Mouse (Mus musculus) liver, embryonic 13.5 days (tissue): ENCODE measurements around the gene Hdac5. TPM values are rescaled to one million over a fixed set of nuclear protein-coding genes. Genes with fewer than 3 reads are reported as not detected.

Experiments used
- ATAC-seq: fragments of 200-750 bp; cut with Nextera tagmentation; 2 replicates; pipeline ENCODE4 v1.8.0; 2017; ENCODE audit warnings: low read depth, mild to moderate bottlenecking, moderate number of reproducible peaks, moderate library complexity
- DNase-seq: peaks from one replicate; pipeline ENCODE4 v3.0.0; 2022
- H3K27ac ChIP-seq: fragments of 300-500 bp; sonication (generic); 2 replicates; pipeline ENCODE4 v1.5.1; 2015; ENCODE audit warnings: moderate library complexity, mild to moderate bottlenecking, inconsistent platforms
- H3K27me3 ChIP-seq: fragments of 300-500 bp; sonication (generic); 2 replicates; pipeline ENCODE4 v1.6.1; 2015; ENCODE audit warnings: mild to moderate bottlenecking, inconsistent platforms
- H3K36me3 ChIP-seq: fragments of 300-500 bp; sonication (generic); 2 replicates; pipeline ENCODE4 v1.6.1; 2015; ENCODE audit warnings: mild to moderate bottlenecking, inconsistent platforms
- H3K4me1 ChIP-seq: fragments of 300-500 bp; sonication (generic); replicated peaks from 2 replicates; pipeline ENCODE4 v1.6.1; 2015; ENCODE audit warnings: inconsistent platforms
- H3K4me2 ChIP-seq: fragments of 300-500 bp; sonication (generic); 2 replicates; pipeline ENCODE4 v1.6.1; 2015; ENCODE audit warnings: inconsistent platforms, mild to moderate bottlenecking, moderate library complexity
- H3K4me3 ChIP-seq: fragments of 300-500 bp; sonication (generic); replicated peaks from 2 replicates; pipeline ENCODE4 v1.5.1; 2015; ENCODE audit warnings: mild to moderate bottlenecking, inconsistent platforms
- H3K9ac ChIP-seq: fragments of 300-500 bp; sonication (generic); 2 replicates; pipeline ENCODE4 v1.6.1; 2015; ENCODE audit warnings: mild to moderate bottlenecking, inconsistent platforms
- H3K9me3 ChIP-seq: fragments of 300-500 bp; sonication (generic); replicated peaks from 2 replicates; pipeline ENCODE4 v1.6.1; 2016; ENCODE audit warnings: inconsistent platforms
- WGBS: fragments of 180-500 bp; shearing (Covaris S2); methylation state at CpG from one replicate; pipeline ENCODE4 v1.1.7; 2015; ENCODE audit not compliant: insufficient replicate concordance; 5-methylcytosine and 5-hydroxymethylcytosine counted together
- microRNA-seq: library from miRNA; unstranded; fragments of <30 nt; microRNA quantifications from one replicate; pipeline ENCODE4, GENCODE M21; 2016
- polyA plus RNA-seq: library from polyadenylated mRNA; unstranded; fragments of >200 nt; fragmentation: Nextera tagmentation; extraction: Ambion mirVana; gene quantifications from 2 replicates; pipeline ENCODE4 v1.2.1, GENCODE M21; 2015

The Hdac5 gene
- polyA plus RNA-seq, 1 experiment from 2014 or later = 12.9 TPM

DNA sequence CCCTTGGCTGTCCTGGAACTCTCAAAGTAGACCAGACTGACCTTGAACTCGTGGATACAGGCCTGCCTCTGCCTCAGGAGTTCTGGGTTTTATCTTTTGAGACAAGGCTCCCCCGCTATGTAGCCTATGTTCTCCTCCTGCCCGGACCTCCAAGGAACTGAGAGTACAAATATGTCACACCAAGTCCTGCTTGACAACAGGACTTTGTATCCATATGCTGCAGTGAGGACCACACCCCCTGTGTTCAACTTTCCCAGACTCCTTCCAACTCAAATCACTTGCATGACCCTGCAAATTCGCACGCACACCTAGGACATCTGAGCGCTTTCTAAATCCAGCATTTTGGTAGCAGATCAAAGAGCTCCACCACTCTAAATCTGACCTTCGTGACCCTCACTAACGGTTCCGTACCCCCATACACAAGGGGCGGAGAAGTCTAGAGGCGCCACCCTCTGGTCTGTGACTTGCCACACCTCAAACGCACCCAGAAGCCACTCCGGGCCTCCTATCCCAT is 85.0 kb downstream of the Hdac5 start:
- H3K4me2 ChIP-seq = peak overlapping the region; percentile 81
- no peak overlapping the region for H3K9ac ChIP-seq
- 23% methylated on average over 13 of the region's 13 CpGs for whole genome bisulfite sequencing
- peak overlapping the region; percentile 64 for H3K4me3 ChIP-seq
- H3K9me3 ChIP-seq = no peaks in the 10 kb centered on the region
- peaks cover 69% of the 10 kb centered on the region for H3K27me3 ChIP-seq
- DNase-seq = no peak
- H3K36me3 ChIP-seq = peaks cover 17% of the 10 kb centered on the region; the same call in 1 of the 2 replicates
- peak; percentile 75 for ATAC-seq
- H3K27ac ChIP-seq = peak overlapping the region; percentile 29; the same call in 1 of the 2 replicates
- H3K4me1 ChIP-seq = peaks cover 37% of the 10 kb centered on the region

Small RNA genes within 50 kb of the gene (microRNA-seq; reads per million reads assigned to microRNA genes)
- 2.9 reads per million, percentile 3 among the genes with 10 or more reads in this experiment for gene Mir8101

Other genes with a start within 250 kb of the Hdac5 start
- not detected in 2 replicates for gene Cfap97d1, start 245.9 kb downstream of the Hdac5 start, polyA plus RNA-seq
- gene Dusp3, start 243.2 kb downstream of the Hdac5 start, polyA plus RNA-seq = 9.8 and 11.2 TPM in 2 replicates
- gene Mpp3, start 201.7 kb downstream of the Hdac5 start, polyA plus RNA-seq = 0.24 and 0.36 TPM in 2 replicates
- 0.51 and 0.63 TPM in 2 replicates for gene Cd300lg, start 188.7 kb downstream of the Hdac5 start, polyA plus RNA-seq
- gene Mpp2, start 141.7 kb downstream of the Hdac5 start, polyA plus RNA-seq = 10.2 and 13.3 TPM in 2 replicates
- gene Ppy, start 128.8 kb downstream of the Hdac5 start, polyA plus RNA-seq = not detected in 2 replicates
- gene Pyy, start 122.3 kb downstream of the Hdac5 start, polyA plus RNA-seq = not detected in 2 replicates
- gene Nags, start 84.7 kb downstream of the Hdac5 start, polyA plus RNA-seq = 8.7 and 11.2 TPM in 2 replicates
- gene Tmem101, start 73.8 kb downstream of the Hdac5 start, polyA plus RNA-seq = 12.8 and 14.3 TPM in 2 replicates
- gene Lsm12, start 44.9 kb downstream of the Hdac5 start, polyA plus RNA-seq = 92.6 and 95.3 TPM in 2 replicates
- gene G6pc3, start 40.5 kb downstream of the Hdac5 start, polyA plus RNA-seq = 14.0 and 14.4 TPM in 2 replicates
- 14.6 and 16.4 TPM in 2 replicates for gene BC030867, start 18.7 kb upstream of the Hdac5 start, polyA plus RNA-seq
- gene Asb16, start 38.6 kb upstream of the Hdac5 start, polyA plus RNA-seq = 0.06 and 0.08 TPM in 2 replicates
- 22.8 and 24.9 TPM in 2 replicates for gene Tmub2, start 54.8 kb upstream of the Hdac5 start, polyA plus RNA-seq
- 4.6 and 4.9 TPM in 2 replicates for gene Atxn7l3, start 66.5 kb upstream of the Hdac5 start, polyA plus RNA-seq
- gene Ubtf, start 89.6 kb upstream of the Hdac5 start, polyA plus RNA-seq = 70.0 and 81.5 TPM in 2 replicates
- 734 and 914 TPM in 2 replicates for gene Slc4a1, start 136.0 kb upstream of the Hdac5 start, polyA plus RNA-seq
- gene Rundc3a, start 163.2 kb upstream of the Hdac5 start, polyA plus RNA-seq = 1.5 and 1.7 TPM in 2 replicates
- gene Slc25a39, start 177.8 kb upstream of the Hdac5 start, polyA plus RNA-seq = 388 and 390 TPM in 2 replicates
- gene Grn, start 200.1 kb upstream of the Hdac5 start, polyA plus RNA-seq = 59.5 and 63.3 TPM in 2 replicates
- 0.25 and 0.41 TPM in 2 replicates for gene Fam171a2, start 217.5 kb upstream of the Hdac5 start, polyA plus RNA-seq
- 41.8 and 45.1 TPM in 2 replicates for gene Itga2b, start 240.0 kb upstream of the Hdac5 start, polyA plus RNA-seq